Mouse (Mus musculus): ENCODE results near the gene Clip1. TPM values are rescaled to one million over a fixed set of nuclear protein-coding genes. Genes with fewer than 3 reads are reported as not detected.

Gene Clip1
- total RNA-seq, 2 experiments from 2014 or later, result 154 to 158 TPM

GRCm38 (mm10) chr5:123609843-123610242 lies 74.6 kb downstream of the Clip1 start:
- intact Hi-C loops (cut with DNase I), result loop anchor here (10.0 kb wide), 1 partner anchor 105 kb away; no protein-coding TSS in a partner anchor
- DNase-seq, result peak; percentile 73

GRCm38 (mm10) chr5:123609416-123609815 lies 75.0 kb downstream of the Clip1 start:
- intact Hi-C loops (cut with DNase I), result no loop called here
- DNase-seq, result no peak

- intact Hi-C loops (cut with DNase I), result no loop called here
- DNase-seq, result peak; percentile 57
These were observed 77.2 kb downstream of the Clip1 start for GRCm38 (mm10) chr5:123607211-123607669.

GRCm38 (mm10) chr5:123603496-123603895 lies 80.9 kb downstream of the Clip1 start:
- DNase-seq, result no peak
- intact Hi-C loops (cut with DNase I), result no loop called here

- intact Hi-C loops (cut with DNase I), result no loop called here
- no peak for DNase-seq
These were observed 82.2 kb downstream of the Clip1 start for GRCm38 (mm10) chr5:123602174-123602573.

DNA sequence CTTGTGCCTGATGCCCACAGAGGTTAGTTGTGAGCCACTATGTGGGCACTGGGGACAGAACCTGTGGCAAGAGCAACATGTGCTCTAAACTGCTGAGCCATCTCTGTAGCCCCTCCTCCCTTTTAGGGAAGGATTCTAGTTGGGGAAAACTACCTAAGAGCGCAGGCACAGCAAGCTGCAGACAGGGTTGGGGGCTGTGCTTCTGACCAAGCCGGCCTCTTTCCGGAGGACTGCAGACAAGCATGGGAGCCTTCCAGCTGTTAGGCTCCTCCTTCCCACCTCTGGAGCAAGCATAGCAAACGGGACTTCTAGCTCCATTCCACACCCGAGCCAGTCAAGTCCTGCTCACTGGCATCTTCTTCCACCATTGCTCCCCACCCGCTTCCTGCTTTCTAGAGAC lies 85.1 kb downstream of the Clip1 start:
- DNase-seq, result no peak
- intact Hi-C loops (cut with DNase I), result no loop called here

GRCm38 (mm10) chr5:123593622-123594280 lies 90.7 kb downstream of the Clip1 start:
- intact Hi-C loops (cut with DNase I), result no loop called here
- no peak for DNase-seq

GRCm38 (mm10) chr5:123580043-123580442 lies 104.4 kb downstream of the Clip1 start:
- DNase-seq, result no peak
- intact Hi-C loops (cut with DNase I), result no loop called here

DNA sequence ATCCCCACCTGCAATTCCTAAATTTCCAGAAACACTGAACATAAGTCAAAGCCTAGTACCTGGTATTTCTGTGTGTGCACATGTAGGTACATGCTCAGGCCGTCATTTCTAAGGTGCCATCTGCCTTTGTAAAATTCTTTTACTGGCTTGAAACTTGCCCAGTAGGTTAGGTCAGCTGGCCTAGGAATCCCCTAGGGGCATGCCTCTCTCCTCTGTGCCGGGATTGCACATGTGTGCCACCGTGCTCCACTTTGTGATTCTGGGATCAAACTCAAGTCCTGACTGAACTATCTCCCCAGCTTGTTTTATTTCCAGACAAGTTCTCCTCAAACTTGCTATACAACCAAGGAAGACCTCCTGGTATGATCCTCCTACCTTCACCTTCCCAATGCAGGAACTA lies 107.7 kb downstream of the Clip1 start:
- intact Hi-C loops (cut with DNase I), result no loop called here
- DNase-seq, result no peak

GRCm38 (mm10) chr5:123573362-123573761 lies 111.1 kb downstream of the Clip1 start:
- intact Hi-C loops (cut with DNase I), result no loop called here
- no peak for DNase-seq

- intact Hi-C loops (cut with DNase I), result no loop called here
- peak; percentile 99 for DNase-seq
These were observed 111.8 kb downstream of the Clip1 start, which contains the start of gene Vps33a for GRCm38 (mm10) chr5:123572357-123573186. TSS of gene Vps33a (minus strand) at chr5:123573038.

DNA sequence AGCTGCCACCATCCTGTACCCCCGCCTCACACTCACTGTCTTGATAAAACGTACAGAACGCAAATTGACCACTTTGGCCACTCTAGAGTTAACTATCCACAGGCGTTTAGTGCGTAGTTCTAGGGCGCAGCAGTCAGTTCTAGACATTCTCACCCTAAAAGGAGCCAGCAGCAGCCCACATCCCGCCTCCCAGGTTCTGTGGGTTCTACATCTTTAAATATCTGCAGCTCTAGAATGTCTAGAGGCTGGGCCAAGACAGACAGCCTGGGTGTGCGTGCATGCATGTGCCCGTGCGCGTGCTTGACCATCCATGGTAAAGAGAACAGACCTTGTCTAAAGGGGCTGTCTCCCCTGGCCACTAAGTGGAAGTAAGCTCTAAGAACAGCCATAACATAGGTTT lies 123.3 kb downstream of the Clip1 start:
- no peak for DNase-seq
- intact Hi-C loops (cut with DNase I), result no loop called here

DNA sequence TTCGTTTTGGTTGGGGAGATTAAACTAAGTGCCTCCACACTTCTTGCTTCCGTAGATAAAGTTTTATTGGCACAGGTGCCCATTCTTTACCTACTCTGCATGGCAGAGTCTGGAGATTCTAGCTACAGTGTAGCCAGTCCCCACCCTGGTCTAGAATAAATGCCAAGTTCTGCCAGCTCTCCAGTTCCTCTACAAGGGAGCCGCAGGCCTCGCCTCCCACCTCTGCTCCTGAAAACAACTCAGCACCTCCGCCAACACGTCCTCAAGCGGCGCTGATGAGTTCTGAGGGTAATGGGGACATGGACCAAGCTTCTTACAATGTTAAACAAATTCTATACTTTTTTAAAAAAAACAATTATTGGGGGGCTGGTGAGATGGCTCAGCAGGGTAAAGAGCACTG lies 124.8 kb downstream of the Clip1 start:
- DNase-seq, result no peak

GRCm38 (mm10) chr5:123556451-123556850 lies 128.0 kb downstream of the Clip1 start:
- peak; percentile 84 for DNase-seq
- intact Hi-C loops (cut with DNase I), result no loop called here

More for the DNA sequence above, 124.8 kb downstream of the Clip1 start:
- intact Hi-C loops (cut with DNase I), result no loop called here

DNA sequence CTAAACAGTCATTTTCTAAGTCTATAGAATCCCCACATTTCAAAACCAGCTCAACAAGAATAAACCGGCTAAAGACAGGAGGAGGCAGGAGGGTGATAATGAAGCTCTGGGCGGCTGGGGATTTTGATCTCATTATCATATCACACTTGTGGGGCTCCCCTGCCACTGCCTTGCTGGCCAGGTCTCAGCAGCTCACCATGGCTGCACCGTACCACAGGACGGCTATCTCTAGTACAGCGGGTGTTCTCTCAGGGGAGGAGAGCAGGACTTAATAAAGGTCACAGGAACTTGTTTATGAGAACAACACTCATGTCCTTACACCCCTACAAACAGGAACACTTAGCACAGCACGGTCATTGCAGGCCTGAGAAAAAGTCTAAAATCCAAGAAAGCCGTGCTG lies 128.7 kb downstream of the Clip1 start:
- intact Hi-C loops (cut with DNase I), result no loop called here
- no peak for DNase-seq

DNA sequence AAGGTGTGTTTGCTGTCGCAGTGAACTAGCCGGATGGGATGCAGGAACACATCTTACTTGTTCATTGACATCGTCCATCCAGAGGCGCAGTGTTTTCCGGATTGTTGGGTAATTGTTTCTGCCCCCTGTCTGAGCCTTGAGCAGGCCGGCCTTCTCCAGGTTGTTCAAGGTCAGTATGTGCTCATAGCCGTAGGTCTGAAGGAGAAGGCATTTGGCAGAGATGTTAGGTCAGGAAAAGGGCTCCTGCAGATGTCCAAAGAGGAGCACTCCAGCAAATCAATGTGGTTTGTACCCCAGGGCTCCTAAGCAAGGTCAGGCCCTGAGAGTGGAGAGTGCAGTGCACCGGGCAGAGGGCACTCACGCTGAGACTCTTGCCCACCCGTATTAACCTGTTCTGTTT lies 150.6 kb downstream of the Clip1 start:
- intact Hi-C loops (cut with DNase I), result no loop called here
- DNase-seq, result no peak

- no peak for DNase-seq
- intact Hi-C loops (cut with DNase I), result no loop called here
These were observed 154.4 kb downstream of the Clip1 start for GRCm38 (mm10) chr5:123530056-123530455.

- intact Hi-C loops (cut with DNase I), result no loop called here
- DNase-seq, result no peak
These were observed 155.8 kb downstream of the Clip1 start for GRCm38 (mm10) chr5:123528641-123529040.
